Mouse (Mus musculus): Measurements from ENCODE around the gene Itpkc.

DNA sequence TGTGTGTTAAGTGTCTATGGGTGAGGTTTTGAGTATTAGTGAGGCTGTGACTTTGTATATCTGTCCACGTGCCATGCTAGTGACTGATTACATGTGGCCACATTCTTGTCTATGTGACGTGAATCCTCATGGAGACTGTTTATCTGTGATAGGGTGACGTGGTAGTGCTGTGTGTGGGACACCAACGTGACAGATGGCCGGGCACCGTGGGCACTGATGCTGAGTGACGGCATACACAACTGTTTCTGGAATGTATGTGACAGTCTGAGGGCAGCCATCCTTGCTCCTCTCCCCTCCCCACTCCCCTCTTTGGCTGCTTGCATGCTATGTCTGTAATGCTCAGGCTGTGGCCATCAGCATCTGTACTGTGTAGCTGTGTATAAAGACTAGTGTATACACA, 32.4 kb upstream of the Itpkc start:
- no peak for TF ChIP-seq CTCF (IDR thresholded peaks at IDR 0.05; ENCODE audit: borderline replicate concordance, insufficient read depth, low read length)
- TF ChIP-seq POLR2A (IDR thresholded peaks at IDR 0.05; ENCODE audit: low read depth, low read length), result no peak

All from embryonic fibroblast, embryonic 13.5 days (primary cell).